Mouse (Mus musculus) bone marrow macrophage, adult 2 months (primary cell): ENCODE measurements around the gene Gsdma2.

Experiments
- CTCF ChIP-seq: IDR thresholded peaks from 2 replicates; pipeline ENCODE4 v1.5.1; 2012; ENCODE audit warnings: low read depth, mild to moderate bottlenecking, low read length, moderate library complexity
- POLR2A ChIP-seq: IDR thresholded peaks from 2 replicates; pipeline ENCODE4 v1.6.1; 2012; ENCODE audit warnings: mild to moderate bottlenecking, low read depth, low read length, borderline replicate concordance

- TF ChIP-seq CTCF (no peak), POLR2A (no peak)
These were observed 58.5 kb downstream of the Gsdma2 start for GRCm38 (mm10) chr11:98705021-98705420.
